Mouse (Mus musculus): Measurements from ENCODE around the gene Gm36028.

DNA sequence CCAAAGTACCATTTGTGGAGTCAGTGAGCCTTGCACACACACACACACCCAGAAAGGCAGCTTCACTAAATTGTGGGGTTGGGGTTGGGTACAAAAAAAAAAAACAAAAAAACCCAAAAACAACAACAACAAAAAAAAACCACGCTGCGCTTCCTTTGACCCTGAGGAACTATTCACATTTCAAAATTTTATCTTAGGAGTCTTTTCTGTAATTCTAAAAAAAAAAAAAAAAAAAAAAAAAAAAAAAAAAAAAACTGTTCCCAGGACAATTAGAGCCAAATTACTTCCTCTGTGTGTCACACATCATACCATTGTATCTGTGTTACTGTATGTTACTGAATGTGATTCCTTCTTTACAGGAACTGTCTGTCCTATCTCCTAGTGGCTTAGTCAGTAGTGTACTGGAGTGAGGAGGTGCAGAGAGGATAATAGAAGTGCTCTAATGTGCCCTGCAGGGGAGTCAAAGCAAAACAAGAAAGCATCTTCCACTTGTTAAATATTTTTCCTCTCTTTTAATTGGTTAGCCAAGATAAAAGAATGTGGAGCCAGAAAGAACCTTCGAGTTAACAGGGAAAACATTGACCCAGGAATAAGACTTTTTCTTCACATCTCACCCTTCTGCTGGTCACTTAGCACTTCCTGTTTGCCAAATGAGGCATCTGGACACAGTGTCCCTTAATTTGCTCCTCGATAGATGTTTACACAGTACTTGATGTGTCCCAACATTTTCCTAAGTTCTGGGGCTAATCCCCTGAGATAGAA, 8.7 kb upstream of the Gm36028 start:
- TF ChIP-seq CTCF (conservative IDR thresholded peaks at IDR 0.05; ENCODE audit: insufficient read depth, insufficient read length, low read depth, low read length) (no peak), POLR2A (IDR thresholded peaks at IDR 0.05; ENCODE audit: low read depth, low read length) (no peak)
